Mouse (Mus musculus) embryonic facial prominence, embryonic 12.5 days (tissue): Measurements from ENCODE around the gene Tjp2. TPM values are rescaled to one million over a fixed set of nuclear protein-coding genes. Genes with fewer than 3 reads are reported as not detected.

Experiments used
- ATAC-seq: fragments of 200-750 bp; cut with Nextera tagmentation; 2 replicates; pipeline ENCODE4 v1.8.0; 2017; ENCODE audit not compliant: insufficient number of reproducible peaks, insufficient read depth, low FRiP score, low TSS enrichment
- H3K27ac ChIP-seq: fragments of 300-500 bp; sonication (generic); 2 replicates; pipeline ENCODE4 v1.5.1; 2016; ENCODE audit warnings: mild to moderate bottlenecking
- H3K27me3 ChIP-seq: fragments of 300-500 bp; sonication (generic); 2 replicates; pipeline ENCODE4 v1.6.1; 2016; ENCODE audit warnings: mild to moderate bottlenecking, moderate library complexity
- H3K36me3 ChIP-seq: fragments of 300-500 bp; sonication (generic); 2 replicates; pipeline ENCODE4 v1.6.1; 2016; ENCODE audit warnings: mild to moderate bottlenecking
- H3K4me1 ChIP-seq: fragments of 300-500 bp; sonication (generic); 2 replicates; pipeline ENCODE4 v1.6.1; 2016
- H3K4me2 ChIP-seq: fragments of 300-500 bp; sonication (generic); replicated peaks from 2 replicates; pipeline ENCODE4 v1.6.1; 2016; ENCODE audit warnings: mild to moderate bottlenecking, moderate library complexity
- H3K4me3 ChIP-seq: fragments of 300-500 bp; sonication (generic); 2 replicates; pipeline ENCODE4 v1.5.1; 2016; ENCODE audit warnings: mild to moderate bottlenecking
- H3K9ac ChIP-seq: fragments of 300-500 bp; sonication (generic); 2 replicates; pipeline ENCODE4 v1.6.1; 2016; ENCODE audit warnings: mild to moderate bottlenecking, moderate library complexity
- H3K9me3 ChIP-seq: fragments of 300-500 bp; sonication (generic); 2 replicates; pipeline ENCODE4 v1.6.1; 2016; ENCODE audit warnings: mild to moderate bottlenecking, moderate library complexity
- WGBS: fragments of 180-500 bp; shearing (Covaris S2); methylation state at CpG from one replicate; pipeline ENCODE4 v1.1.7; 2016; 5-methylcytosine and 5-hydroxymethylcytosine counted together
- polyA plus RNA-seq: library from polyadenylated mRNA; unstranded; fragments of >200 nt; fragmentation: Nextera tagmentation; extraction: Ambion mirVana; gene quantifications from 2 replicates; pipeline ENCODE4 v1.2.1, GENCODE M21; 2016

The Tjp2 gene
- polyA plus RNA-seq, 1 experiment from 2014 or later: 26.6 TPM

- Histone ChIP-seq H3K27ac (no peak overlapping the region), H3K36me3 (no peaks in the 10 kb centered on the region), H3K9me3 (no peaks in the 10 kb centered on the region), H3K9ac (no peak overlapping the region), H3K4me2 (no peak overlapping the region), H3K4me3 (no peak overlapping the region), H3K27me3 (no peaks in the 10 kb centered on the region), H3K4me1 (no peaks in the 10 kb centered on the region)
- no peak for ATAC-seq
- 86% methylated on average over 3 of the region's 3 CpGs for WGBS
Observed at GRCm38 (mm10) chr19:24049329-24049728, 175.5 kb downstream of the Tjp2 start.

- Histone ChIP-seq H3K4me1 (no peaks in the 10 kb centered on the region), H3K36me3 (no peaks in the 10 kb centered on the region), H3K9ac (no peak overlapping the region), H3K9me3 (no peaks in the 10 kb centered on the region), H3K4me2 (no peak overlapping the region), H3K27me3 (no peaks in the 10 kb centered on the region), H3K27ac (no peak overlapping the region), H3K4me3 (no peak overlapping the region)
- ATAC-seq: no peak
- WGBS: 87% methylated on average over 10 of the region's 10 CpGs
Observed at GRCm38 (mm10) chr19:24046395-24046993, 178.3 kb downstream of the Tjp2 start.

Other genes with a start within 250 kb of the Tjp2 start
- 0.55 and 0.59 TPM in 2 replicates for gene Fam189a2, start 194.0 kb downstream of the Tjp2 start, polyA plus RNA-seq
- 57.5 TPM in 2 replicates for gene Fxn, start 55.6 kb upstream of the Tjp2 start, polyA plus RNA-seq